Mouse (Mus musculus) liver, embryonic 14.5 days (tissue): ENCODE measurements at regions not wholly inside any gene's neighbourhood (a gene's known extent, or its start where the extent isn't known, plus 50 kb on each side); places are given as distances from the start of the nearest gene placed in this dataset.

Experiments used
- ATAC-seq: fragments of 200-750 bp; cut with Nextera tagmentation; 2 replicates; pipeline ENCODE4 v1.8.0; 2017; ENCODE audit warnings: moderate number of reproducible peaks, mild to moderate bottlenecking, moderate library complexity; ENCODE audit not compliant: insufficient read depth
- DNase-seq, 3 experiments: peaks; one replicate each; pipeline ENCODE4 v3.0.0-alpha.2; 2012 to 2013; ENCODE audit warnings: low read depth in 3 of 3, low spot score in 3 of 3
- H3K27ac ChIP-seq: fragments of 300-500 bp; sonication (generic); 2 replicates; pipeline ENCODE4 v1.5.1; 2014; ENCODE audit warnings: moderate library complexity, mild to moderate bottlenecking, control low read depth, inconsistent platforms
- H3K27me3 ChIP-seq: fragments of 300-500 bp; sonication (generic); 2 replicates; pipeline ENCODE4 v1.6.1; 2014; ENCODE audit warnings: mild to moderate bottlenecking, low read length, moderate library complexity; ENCODE audit not compliant: control insufficient read depth, insufficient read depth
- H3K36me3 ChIP-seq: fragments of 300-500 bp; sonication (generic); replicated peaks from 2 replicates; pipeline ENCODE4 v1.6.1; 2014; ENCODE audit warnings: low read depth; ENCODE audit not compliant: control insufficient read depth, insufficient read depth
- H3K4me1 ChIP-seq, 2 experiments: fragments of 200-500 bp in 1 of 2; fragments of 300-500 bp in 1 of 2; sonication (generic) in 1 of 2; replicated peaks; 2 replicates each; pipeline ENCODE4 v1.6.1; 2012 to 2014; ENCODE audit warnings: antibody characterized with exemption in 1 of 2, inconsistent platforms in 1 of 2, low read length in 1 of 2; ENCODE audit not compliant: control insufficient read depth in 2 of 2, insufficient read depth in 2 of 2
- H3K4me2 ChIP-seq: fragments of 300-500 bp; sonication (generic); 2 replicates; pipeline ENCODE4 v1.6.1; 2014; ENCODE audit warnings: low read depth, mild to moderate bottlenecking, control low read depth, moderate library complexity
- H3K4me3 ChIP-seq, 2 experiments: fragments of 200-500 bp in 1 of 2; fragments of 300-500 bp in 1 of 2; sonication (generic) in 1 of 2; 2 replicates each; pipeline ENCODE4 v1.5.1; 2012 to 2014; ENCODE audit warnings: low read depth in 2 of 2, low read length in 2 of 2, mild to moderate bottlenecking in 2 of 2, control low read depth in 1 of 2, inconsistent platforms in 1 of 2, moderate library complexity in 1 of 2; ENCODE audit not compliant: insufficient read depth in 1 of 2
- H3K9ac ChIP-seq: fragments of 300-500 bp; sonication (generic); replicated peaks from 2 replicates; pipeline ENCODE4 v1.6.1; 2014; ENCODE audit warnings: mild to moderate bottlenecking, control low read depth, moderate library complexity
- H3K9me3 ChIP-seq: fragments of 300-500 bp; sonication (generic); 2 replicates; pipeline ENCODE4 v1.6.1; 2016; ENCODE audit warnings: low read length, mixed read lengths; ENCODE audit not compliant: control insufficient read depth
- CTCF ChIP-seq: IDR thresholded peaks from 2 replicates; pipeline ENCODE4 v1.5.1; 2016; ENCODE audit warnings: antibody characterized with exemption, low read depth, control low read depth
- EP300 ChIP-seq: IDR thresholded peaks from 2 replicates; pipeline ENCODE4 v1.6.1; 2016; ENCODE audit warnings: antibody characterized with exemption, low read depth
- WGBS: fragments of 180-500 bp; shearing (Covaris S2); extraction: QIAGEN DNeasy Blood & Tissue Kit; methylation state at CpG from one replicate; pipeline ENCODE4 v1.1.7; 2014; ENCODE audit not compliant: insufficient replicate concordance; 5-methylcytosine and 5-hydroxymethylcytosine counted together

DNA sequence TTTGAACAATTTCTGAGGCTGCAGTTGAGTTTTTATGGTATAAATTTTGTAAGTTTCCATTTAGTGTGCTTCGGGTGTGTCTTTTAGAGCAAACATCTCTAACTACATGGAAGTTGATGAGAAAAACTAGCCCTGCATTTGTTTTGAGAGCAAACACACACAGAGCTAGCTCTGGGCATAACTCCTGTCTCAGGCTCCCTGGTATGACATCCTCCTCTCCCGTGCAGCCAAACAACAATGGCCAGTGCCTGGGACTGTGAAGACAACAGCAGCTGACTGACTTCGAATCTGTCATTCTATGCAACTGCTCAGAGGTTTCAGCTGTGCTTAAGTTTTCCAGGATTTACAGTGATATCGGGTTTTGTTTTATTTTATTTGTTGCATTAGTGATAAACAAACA lies 105.3 kb upstream of the Peli1 start:
- Histone ChIP-seq H3K9me3 (no peaks in the 10 kb centered on the region), H3K4me1 (peaks cover 8 to 11% of the 10 kb centered on the region in 2 experiments), H3K36me3 (no peaks in the 10 kb centered on the region), H3K4me3 (no peak overlapping the region), H3K4me2 (no peak overlapping the region), H3K9ac (no peak overlapping the region), H3K27me3 (no peaks in the 10 kb centered on the region), H3K27ac (no peak overlapping the region)
- TF ChIP-seq CTCF, result no peak
- no peak for TF ChIP-seq EP300
- DNase-seq (no peak), ATAC-seq (no peak)
- 46% methylated on average over 4 of the region's 4 CpGs for WGBS

DNA sequence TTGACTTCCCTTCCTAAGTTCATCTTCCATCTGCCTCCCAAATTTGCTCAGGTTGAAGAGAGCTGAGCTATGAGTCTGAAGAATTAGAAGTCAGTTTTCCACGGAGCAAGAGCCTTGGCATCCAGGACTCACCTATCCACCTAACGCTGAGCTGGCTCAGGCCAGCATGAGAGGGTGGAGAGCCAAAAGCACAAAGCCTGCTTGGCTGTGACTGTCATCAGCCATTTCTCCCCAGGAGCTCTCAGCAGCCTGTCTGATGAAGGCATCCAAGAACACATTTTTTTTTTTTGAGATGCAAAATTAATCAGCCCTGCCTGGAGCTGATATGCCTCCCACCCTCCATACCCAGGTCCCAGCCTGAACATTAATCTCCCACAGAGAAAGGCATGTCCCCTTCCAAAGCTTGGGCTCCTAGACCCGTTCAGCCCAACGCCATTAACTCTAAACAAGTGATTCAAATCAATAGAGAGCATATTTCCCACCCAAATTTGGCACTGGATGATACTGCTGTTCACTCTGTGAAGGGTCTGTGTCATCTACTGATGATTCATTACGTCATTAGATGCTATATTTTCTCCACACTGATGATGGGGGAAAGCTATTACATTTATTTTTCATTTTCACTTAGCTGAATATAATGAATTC lies 103.8 kb upstream of the Peli1 start:
- no peaks in the 10 kb centered on the region for H3K9me3 ChIP-seq
- H3K4me1 ChIP-seq, result peaks cover 8 to 11% of the 10 kb centered on the region in 2 experiments
- H3K36me3 ChIP-seq, result no peaks in the 10 kb centered on the region
- no peak overlapping the region for H3K4me3 ChIP-seq
- H3K27me3 ChIP-seq, result no peaks in the 10 kb centered on the region
- H3K27ac ChIP-seq, result no peak overlapping the region
- 58% methylated on average over 5 of the region's 5 CpGs for WGBS
- H3K4me2 ChIP-seq, result no peak overlapping the region
- ATAC-seq (no peak), DNase-seq (no peak)
- H3K9ac ChIP-seq, result no peak overlapping the region
- no peak for TF ChIP-seq EP300
- TF ChIP-seq CTCF, result no peak

DNA sequence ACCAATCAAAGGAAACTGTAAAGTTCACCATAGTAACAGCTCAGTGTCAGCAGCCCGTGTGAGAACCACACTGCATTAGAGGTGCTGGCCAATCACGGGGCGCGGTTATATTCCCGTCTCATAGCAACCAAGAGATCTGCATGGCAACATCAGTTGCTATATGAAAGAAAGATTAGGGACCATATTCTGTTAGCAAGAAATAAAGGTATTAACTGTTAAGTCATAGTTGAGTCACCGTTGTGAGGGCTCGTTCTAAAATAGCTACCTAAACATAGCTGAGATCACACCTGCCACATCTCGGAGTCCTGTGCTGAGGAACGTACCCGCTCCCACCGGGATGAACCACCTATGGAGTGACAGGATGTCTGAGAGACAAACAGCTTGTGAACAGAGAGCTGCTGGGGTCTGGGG lies 103.2 kb upstream of the Peli1 start:
- DNase-seq (no peak), ATAC-seq (no peak)
- H3K4me1 ChIP-seq, result peaks cover 8 to 11% of the 10 kb centered on the region in 2 experiments
- no peaks in the 10 kb centered on the region for H3K27me3 ChIP-seq
- H3K4me2 ChIP-seq, result no peak overlapping the region
- no peak overlapping the region for H3K27ac ChIP-seq
- H3K9ac ChIP-seq, result no peak overlapping the region
- 81% methylated on average over 11 of the region's 11 CpGs for WGBS
- no peak overlapping the region for H3K4me3 ChIP-seq
- H3K36me3 ChIP-seq, result no peaks in the 10 kb centered on the region
- no peaks in the 10 kb centered on the region for H3K9me3 ChIP-seq
- TF ChIP-seq EP300, result no peak
- TF ChIP-seq CTCF, result no peak

DNA sequence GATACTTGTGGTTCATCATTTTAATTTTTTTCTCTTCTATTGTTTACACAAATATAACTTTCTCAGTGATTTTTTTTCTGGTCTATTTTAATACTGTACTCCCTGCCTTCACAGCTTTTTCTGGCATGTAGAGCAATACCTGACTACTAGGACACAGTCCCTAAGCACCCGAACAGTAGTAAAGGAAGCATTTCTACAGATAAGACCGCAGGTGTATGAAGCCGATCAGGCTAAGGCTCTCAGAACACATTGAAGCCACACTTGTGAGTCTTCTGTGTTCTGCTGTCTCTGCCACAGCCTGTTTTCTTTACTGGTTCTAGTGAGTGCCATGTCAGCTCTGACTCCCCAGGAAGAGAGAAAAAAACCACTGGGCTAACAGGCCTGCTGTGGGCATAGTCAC lies 102.2 kb upstream of the Peli1 start:
- Histone ChIP-seq H3K27me3 (no peaks in the 10 kb centered on the region), H3K9ac (no peak overlapping the region), H3K4me1 (peaks cover 8 to 11% of the 10 kb centered on the region in 2 experiments), H3K4me3 (no peak overlapping the region), H3K36me3 (no peaks in the 10 kb centered on the region), H3K27ac (no peak overlapping the region), H3K9me3 (no peaks in the 10 kb centered on the region), H3K4me2 (no peak overlapping the region)
- WGBS, result 30% methylated on average over 3 of the region's 3 CpGs
- TF ChIP-seq CTCF (no peak), EP300 (no peak)
- DNase-seq (no peak), ATAC-seq (no peak)

DNA sequence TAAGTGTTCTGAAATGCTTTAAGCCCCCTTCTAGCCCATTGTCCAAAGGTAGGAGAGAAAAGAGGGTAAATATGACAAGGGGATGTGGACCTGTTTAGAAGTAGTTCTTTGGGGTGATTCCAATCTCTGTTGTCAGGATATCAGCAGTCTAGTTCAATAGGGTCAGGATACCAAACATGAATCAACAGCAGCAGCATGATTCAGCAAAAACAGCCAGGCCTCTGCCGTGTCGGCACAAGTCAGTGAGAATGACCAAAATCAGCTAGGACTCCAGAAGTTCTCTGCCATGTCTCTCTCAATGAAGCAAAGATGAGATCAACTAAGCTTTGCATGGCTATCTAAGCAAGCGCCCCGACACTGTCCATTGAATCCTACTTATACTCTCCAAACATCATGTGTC lies 97.5 kb upstream of the Peli1 start:
- TF ChIP-seq EP300 (no peak), CTCF (no peak)
- WGBS, result 60% methylated on average over 4 of the region's 4 CpGs
- H3K4me1 ChIP-seq, result peaks cover 0 to 3% of the 10 kb centered on the region in 2 experiments; a peak in 1 of 4 replicates
- H3K4me3 ChIP-seq, result no peak overlapping the region
- no peaks in the 10 kb centered on the region for H3K9me3 ChIP-seq
- ATAC-seq (no peak), DNase-seq (no peak)
- no peak overlapping the region for H3K4me2 ChIP-seq
- no peak overlapping the region for H3K27ac ChIP-seq
- H3K27me3 ChIP-seq, result no peaks in the 10 kb centered on the region
- no peaks in the 10 kb centered on the region for H3K36me3 ChIP-seq
- H3K9ac ChIP-seq, result no peak overlapping the region
